ENCODE assay signal across 19 mouse cellular contexts in genomic region chr11:24740466-24740865, GRCm38 (mm10).
DNase-seq lines count a peak whose midpoint lies in the region; ATAC-seq and TF ChIP-seq lines count a peak whose summit lies in the region.
"Had no signal": no experiment of that assay in that cellular context is flagged by ENCODE, and none has a peak within 500 bp of the region (broad histone marks: within the 10 kb centered on the region; RNA-seq: fewer than 3 reads in every experiment).

No protein-coding gene starts in this region.

- TF ChIP-seq POLR2A in olfactory bulb, adult 2 months (IDR thresholded peaks at IDR 0.05; ENCODE audit: insufficient read depth, low read depth, low read length), result no peak

- no peak for DNase-seq in midbrain, embryonic 11.5 days (ENCODE audit: low spot score, missing footprints)
- DNase-seq in midbrain, embryonic 10.5 days (ENCODE audit: low spot score), result no peak
- DNase-seq in hindbrain, embryonic 14.5 days (ENCODE audit: low spot score), result no peak
- DNase-seq in left cerebral cortex, adult 11 months (ENCODE audit: low spot score), result no peak
- no peak for DNase-seq in cerebellum, postnatal 10 days
- DNase-seq: cerebellum, adult 9-11 months; gastrocnemius, adult 2 months; heart, postnatal 36 days; kidney, adult 18-20 months; kidney, postnatal 10 days; liver, embryonic 13.5 days; thymus, postnatal 25 days had no signal

- ATAC-seq in midbrain, embryonic 11.5 days (ENCODE audit: low FRiP score), result peak; percentile 54; the same call in 1 of the 2 replicates
- ATAC-seq in forebrain, embryonic 15.5 days (replicated peaks), result no peak
- no peak for ATAC-seq in hindbrain, embryonic 14.5 days (ENCODE audit: low FRiP score)
- ATAC-seq: CD4-positive, CD25-positive, alpha-beta regulatory T cell, adult 4 months had no signal

- no peak for TF ChIP-seq CTCF in olfactory bulb, adult 2 months (IDR thresholded peaks at IDR 0.05; ENCODE audit: insufficient read depth, low read depth, low read length)

- H3K27ac ChIP-seq in midbrain, embryonic 11.5 days (ENCODE audit: low read depth, low read length), result no peak overlapping the region
- no peak overlapping the region for H3K27ac ChIP-seq in midbrain, embryonic 10.5 days (replicated peaks)
- H3K27ac ChIP-seq in forebrain, embryonic 15.5 days (replicated peaks), result peak overlapping the region; percentile 84
- H3K27ac ChIP-seq in hindbrain, embryonic 14.5 days, result peak overlapping the region; percentile 83
- peak overlapping the region; percentile 81; the same call in 1 of the 2 replicates for H3K27ac ChIP-seq in olfactory bulb, adult 2 months (ENCODE audit: insufficient read depth, low read depth, low read length)
- H3K27ac ChIP-seq: gastrocnemius, adult 2 months; limb, embryonic 12.5 days; liver, embryonic 13.5 days; lung, embryonic 15.5 days had no signal

- WGBS in midbrain, embryonic 11.5 days, result 42% methylated on average over 2 of the region's 2 CpGs
- WGBS in midbrain, embryonic 10.5 days, result 53% methylated on average over 2 of the region's 2 CpGs
- 21% methylated on average over 2 of the region's 2 CpGs for WGBS in forebrain, embryonic 15.5 days
- WGBS in hindbrain, embryonic 14.5 days, result 26% methylated on average over 2 of the region's 2 CpGs
- WGBS in olfactory bulb, adult 2 months, result 67% methylated on average over 2 of the region's 2 CpGs

- no peaks in the 10 kb centered on the region for H3K9me3 ChIP-seq in midbrain, embryonic 11.5 days (ENCODE audit: control insufficient read depth, low read length)
- no peaks in the 10 kb centered on the region for H3K9me3 ChIP-seq in midbrain, embryonic 10.5 days (replicated peaks)
- H3K9me3 ChIP-seq in forebrain, embryonic 15.5 days, result no peaks in the 10 kb centered on the region
- no peaks in the 10 kb centered on the region for H3K9me3 ChIP-seq in hindbrain, embryonic 14.5 days (ENCODE audit: control insufficient read depth, low read length)
- H3K9me3 ChIP-seq: G1E; limb, embryonic 12.5 days; liver, embryonic 13.5 days; lung, embryonic 15.5 days had no signal

- H3K4me3 ChIP-seq in midbrain, embryonic 11.5 days (ENCODE audit: low read depth, low read length), result no peak overlapping the region
- H3K4me3 ChIP-seq in midbrain, embryonic 10.5 days, result no peak overlapping the region
- H3K4me3 ChIP-seq in forebrain, embryonic 15.5 days, result no peak overlapping the region
- H3K4me3 ChIP-seq in hindbrain, embryonic 14.5 days (replicated peaks; ENCODE audit: low read length), result no peak overlapping the region
- H3K4me3 ChIP-seq in olfactory bulb, adult 2 months (ENCODE audit: insufficient read depth, low read depth, low read length), result no peak overlapping the region
- H3K4me3 ChIP-seq: gastrocnemius, adult 2 months; liver, embryonic 13.5 days; myocyte had no signal

- H3K27me3 ChIP-seq in midbrain, embryonic 11.5 days (ENCODE audit: control insufficient read depth, insufficient read depth, low read length), result no peaks in the 10 kb centered on the region
- H3K27me3 ChIP-seq in midbrain, embryonic 10.5 days (ENCODE audit: low read depth, poor library complexity, severe bottlenecking), result 0 out of 2 replicates have a peak, but pooled peaks cover 6% of the 10 kb centered on the region
- H3K27me3 ChIP-seq in forebrain, embryonic 15.5 days, result no peaks in the 10 kb centered on the region
- no peaks in the 10 kb centered on the region for H3K27me3 ChIP-seq in hindbrain, embryonic 14.5 days (ENCODE audit: control insufficient read depth, insufficient read depth, low read length)
- H3K27me3 ChIP-seq: limb, embryonic 12.5 days; liver, embryonic 13.5 days; lung, embryonic 15.5 days had no signal

- no peak overlapping the region for H3K9ac ChIP-seq in midbrain, embryonic 11.5 days (ENCODE audit: low read length)
- no peak overlapping the region for H3K9ac ChIP-seq in forebrain, embryonic 15.5 days (replicated peaks)
- 0 out of 2 replicates have a peak overlapping the region, but pooled peaks have one; percentile 45 for H3K9ac ChIP-seq in hindbrain, embryonic 14.5 days
- H3K9ac ChIP-seq: limb, embryonic 12.5 days; liver, embryonic 13.5 days; lung, embryonic 15.5 days had no signal

- H3K36me3 ChIP-seq in midbrain, embryonic 11.5 days (ENCODE audit: control insufficient read depth, insufficient read depth, low read length), result no peaks in the 10 kb centered on the region
- H3K36me3 ChIP-seq in midbrain, embryonic 10.5 days, result no peaks in the 10 kb centered on the region
- H3K36me3 ChIP-seq in forebrain, embryonic 15.5 days, result no peaks in the 10 kb centered on the region
- H3K36me3 ChIP-seq in hindbrain, embryonic 14.5 days (replicated peaks; ENCODE audit: control insufficient read depth, insufficient read depth), result no peaks in the 10 kb centered on the region
- H3K36me3 ChIP-seq: G1E; limb, embryonic 12.5 days; liver, embryonic 13.5 days; lung, embryonic 15.5 days had no signal

- no peak overlapping the region for H3K4me2 ChIP-seq in midbrain, embryonic 11.5 days
- H3K4me2 ChIP-seq in forebrain, embryonic 15.5 days (replicated peaks), result no peak overlapping the region
- peak overlapping the region; percentile 48 for H3K4me2 ChIP-seq in hindbrain, embryonic 14.5 days (replicated peaks)
- H3K4me2 ChIP-seq: liver, embryonic 13.5 days had no signal

- H3K4me1 ChIP-seq in midbrain, embryonic 11.5 days (ENCODE audit: control insufficient read depth, insufficient read depth, low read length), result peaks cover 12% of the 10 kb centered on the region
- H3K4me1 ChIP-seq in midbrain, embryonic 10.5 days, result peaks cover 45% of the 10 kb centered on the region
- H3K4me1 ChIP-seq in forebrain, embryonic 15.5 days, result peaks cover 25% of the 10 kb centered on the region
- H3K4me1 ChIP-seq in hindbrain, embryonic 14.5 days (replicated peaks; ENCODE audit: control insufficient read depth, insufficient read depth, low read length), result peaks cover 4% of the 10 kb centered on the region; the same call in 1 of the 2 replicates
- H3K4me1 ChIP-seq in olfactory bulb, adult 2 months (ENCODE audit: control insufficient read depth, insufficient read depth, low read length), result peaks cover 12% of the 10 kb centered on the region
- H3K4me1 ChIP-seq: liver, embryonic 13.5 days had no signal

Comparison
In these comparisons a context has a peak if more than half of its experiments do, and no peak if none do; other contexts are left out.
1. H3K27ac ChIP-seq: peak in forebrain, embryonic 15.5 days (single experiment), hindbrain, embryonic 14.5 days (single experiment) and olfactory bulb, adult 2 months (single experiment); none in midbrain, embryonic 11.5 days (single experiment) and midbrain, embryonic 10.5 days (single experiment).